Mouse (Mus musculus): ENCODE data around the gene Cdhr1.

DNA sequence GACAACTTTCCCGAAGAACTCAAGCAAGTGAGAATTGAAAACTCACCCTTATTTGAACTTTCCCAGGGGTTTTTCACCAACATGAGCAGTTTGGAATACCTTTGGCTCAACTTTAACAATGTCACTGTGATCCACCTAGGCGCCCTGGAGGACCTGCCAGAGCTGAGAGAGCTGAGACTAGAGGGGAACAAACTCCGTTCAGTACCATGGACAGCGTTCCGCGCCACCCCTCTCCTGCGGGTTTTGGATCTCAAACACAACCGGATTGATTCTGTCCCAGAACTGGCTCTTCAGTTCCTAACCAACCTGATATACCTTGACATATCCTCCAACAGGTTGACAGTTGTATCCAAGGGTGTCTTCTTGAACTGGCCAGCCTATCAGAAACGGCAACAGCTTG, 29.6 kb downstream of the Cdhr1 start:
- TF ChIP-seq POLR2A (IDR thresholded peaks at IDR 0.05; ENCODE audit: extremely low read depth, insufficient read depth, low read length), result no peak
- TF ChIP-seq CTCF (IDR thresholded peaks at IDR 0.05; ENCODE audit: extremely low read depth, insufficient read depth, low read length), result no peak
